Mouse (Mus musculus): ENCODE data around the gene Rad9a.
"Not testable (repeated sequence)": the region's sequence is repeated elsewhere in the genome, so short reads cannot be mapped to it uniquely, and the experiment has no call there.

DNA sequence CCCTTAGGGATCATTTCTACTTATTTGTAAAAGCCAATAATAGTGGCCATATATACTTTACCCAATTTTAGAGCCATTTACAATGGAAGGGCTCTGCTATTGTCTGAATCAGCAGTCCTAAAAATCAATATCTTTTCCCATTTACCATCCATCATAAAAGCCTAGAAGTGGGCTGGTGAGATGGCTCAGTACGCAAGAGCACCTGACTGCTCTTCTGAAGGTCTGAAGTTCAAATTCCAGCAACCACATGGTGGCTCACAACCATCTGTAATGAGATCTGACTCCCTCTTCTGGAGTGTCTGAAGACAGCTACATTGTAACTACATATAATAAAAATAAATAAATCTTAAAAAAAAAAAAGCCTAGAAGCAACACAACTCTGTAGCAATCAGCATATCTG, 47.2 kb upstream of the Rad9a start:
- TF ChIP-seq CTCF (IDR thresholded peaks at IDR 0.05); EP300 (IDR thresholded peaks at IDR 0.05; ENCODE audit: insufficient read depth, low read depth, low read length); POLR2A (IDR thresholded peaks at IDR 0.05; ENCODE audit: insufficient read depth, low read depth, low read length): not testable (repeated sequence)

Measured in heart, adult 2 months (tissue).